Mouse (Mus musculus): ENCODE measurements around the gene Irgq. TPM values are rescaled to one million over a fixed set of nuclear protein-coding genes. Genes with fewer than 3 reads are reported as not detected.
A peak's percentile ranks its signal among the peaks of the same experiment; 100 is the strongest.
"Not testable (repeated sequence)": the region's sequence is repeated elsewhere in the genome, so short reads cannot be mapped to it uniquely, and the experiment has no call there.

The Irgq gene
- 17.4 TPM for polyA plus RNA-seq (2012; fragmentation: generic; extraction: Trizol)

- no peaks in the 10 kb centered on the region for H3K36me3 ChIP-seq (ENCODE audit: control insufficient read depth, insufficient read depth)
- peak; percentile 30 for TF ChIP-seq POLR2A (IDR thresholded peaks at IDR 0.05; ENCODE audit: insufficient read length, low read depth)
- peak; percentile 98 for TF ChIP-seq MAX (IDR thresholded peaks at IDR 0.05; ENCODE audit: low read depth)
- TF ChIP-seq REST (IDR thresholded peaks at IDR 0.05; ENCODE audit: insufficient read depth, insufficient read length) = no peak
- TF ChIP-seq SRF (IDR thresholded peaks at IDR 0.05; ENCODE audit: control insufficient read depth, insufficient read length, low read depth) = peak; percentile 74
- no peak for TF ChIP-seq USF1 (IDR thresholded peaks at IDR 0.05; ENCODE audit: low read depth)
These were observed at the start of gene Irgq for GRCm38 (mm10) chr7:24530062-24530931. Gene Irgq (plus strand): TSS chr7:24530689.

GRCm38 (mm10) chr7:24480986-24481473, 49.5 kb upstream of the Irgq start:
- TF ChIP-seq MAX (IDR thresholded peaks at IDR 0.05; ENCODE audit: low read depth) (no peak), REST (IDR thresholded peaks at IDR 0.05; ENCODE audit: insufficient read depth, insufficient read length) (no peak), USF1 (IDR thresholded peaks at IDR 0.05; ENCODE audit: low read depth) (no peak), CEBPB (IDR thresholded peaks at IDR 0.05; ENCODE audit: insufficient read depth, poor library complexity, severe bottlenecking) (no peak), POLR2A (IDR thresholded peaks at IDR 0.05; ENCODE audit: insufficient read length, low read depth) (no peak), MYOG (IDR thresholded peaks at IDR 0.05; ENCODE audit: control insufficient read depth in 1 of 3, insufficient read depth in 1 of 3, insufficient read length in 2 of 3, low read depth in 2 of 3) (no peak), MYOD1 (IDR thresholded peaks at IDR 0.05; ENCODE audit: control insufficient read depth in 1 of 3, insufficient read length in 2 of 3, low read depth in 2 of 3) (no peak), SRF (IDR thresholded peaks at IDR 0.05; ENCODE audit: control insufficient read depth, insufficient read length, low read depth) (no peak), TCF3 (IDR thresholded peaks at IDR 0.05; ENCODE audit: insufficient read length, low read depth) (no peak), TCF12 (IDR thresholded peaks at IDR 0.05; ENCODE audit: insufficient read depth, poor library complexity, severe bottlenecking) (no peak), E2F4 (IDR thresholded peaks at IDR 0.05; ENCODE audit: insufficient read depth) (no peak), POLR2AphosphoS2 (IDR thresholded peaks at IDR 0.05; ENCODE audit: insufficient read length, low read depth) (no peak)
- no peaks in the 10 kb centered on the region for H3K27me3 ChIP-seq (ENCODE audit: control insufficient read depth, insufficient read depth, insufficient read length)
- H3K4me2 ChIP-seq (ENCODE audit: low read depth) = peak overlapping the region; percentile 99
- H3K4me3 ChIP-seq = peak overlapping the region; percentile 37
- H3ac ChIP-seq (ENCODE audit: control insufficient read depth, insufficient read length) = peak overlapping the region; percentile 53
- no peaks in the 10 kb centered on the region for H3K36me3 ChIP-seq (ENCODE audit: control insufficient read depth, insufficient read depth)
- no peaks in the 10 kb centered on the region for H3K79me2 ChIP-seq (ENCODE audit: control insufficient read depth, insufficient read depth)

More at GRCm38 (mm10) chr7:24530062-24530931, at the start of gene Irgq:
- Histone ChIP-seq H3ac (ENCODE audit: control insufficient read depth, insufficient read length) (peak within 1 kb of the TSS; percentile 41), H3K27me3 (ENCODE audit: control insufficient read depth, insufficient read depth, insufficient read length) (no peaks in the 10 kb centered on the region), H3K4me3 (peak within 1 kb of the TSS; percentile 96), H3K4me2 (ENCODE audit: low read depth) (peak within 1 kb of the TSS; percentile 84), H3K79me2 (ENCODE audit: control insufficient read depth, insufficient read depth) (no peaks in the 10 kb centered on the region)

- H3K36me3 ChIP-seq (ENCODE audit: control insufficient read depth, insufficient read depth) = no peaks in the 10 kb centered on the region
- H3K79me2 ChIP-seq (ENCODE audit: control insufficient read depth, insufficient read depth) = peaks cover 4% of the 10 kb centered on the region
- no peaks in the 10 kb centered on the region for H3K27me3 ChIP-seq (ENCODE audit: control insufficient read depth, insufficient read depth, insufficient read length)
- TF ChIP-seq POLR2A (IDR thresholded peaks at IDR 0.05; ENCODE audit: insufficient read length, low read depth) (peak; percentile 90), MYOG (IDR thresholded peaks at IDR 0.05; ENCODE audit: control insufficient read depth in 1 of 3, insufficient read depth in 1 of 3, insufficient read length in 2 of 3, low read depth in 2 of 3) (peak in 1 of 3 experiments; percentile 39), USF1 (IDR thresholded peaks at IDR 0.05; ENCODE audit: low read depth) (no peak), REST (IDR thresholded peaks at IDR 0.05; ENCODE audit: insufficient read depth, insufficient read length) (peak; percentile 46), MAX (IDR thresholded peaks at IDR 0.05; ENCODE audit: low read depth) (no peak), POLR2AphosphoS2 (IDR thresholded peaks at IDR 0.05; ENCODE audit: insufficient read length, low read depth) (peak; percentile 78), CEBPB (IDR thresholded peaks at IDR 0.05; ENCODE audit: insufficient read depth, poor library complexity, severe bottlenecking) (no peak), TCF3 (IDR thresholded peaks at IDR 0.05; ENCODE audit: insufficient read length, low read depth) (no peak), MYOD1 (IDR thresholded peaks at IDR 0.05; ENCODE audit: control insufficient read depth in 1 of 3, insufficient read length in 2 of 3, low read depth in 2 of 3) (peak in 1 of 3 experiments; percentile 2), SRF (IDR thresholded peaks at IDR 0.05; ENCODE audit: control insufficient read depth, insufficient read length, low read depth) (no peak), TCF12 (IDR thresholded peaks at IDR 0.05; ENCODE audit: insufficient read depth, poor library complexity, severe bottlenecking) (no peak), E2F4 (IDR thresholded peaks at IDR 0.05; ENCODE audit: insufficient read depth) (no peak)
- H3K4me2 ChIP-seq (ENCODE audit: low read depth) = peak within 1 kb of the TSS; percentile 99
- peak within 1 kb of the TSS; percentile 53 for H3ac ChIP-seq (ENCODE audit: control insufficient read depth, insufficient read length)
- peak within 1 kb of the TSS; percentile 37 for H3K4me3 ChIP-seq
These were observed 48.8 kb upstream of the Irgq start, which contains the start of gene Cadm4 for GRCm38 (mm10) chr7:24481474-24482207. Gene Cadm4 (plus strand): TSS chr7:24482023.

GRCm38 (mm10) chr7:24482208-24483020, 48.1 kb upstream of the Irgq start:
- Histone ChIP-seq H3K4me2 (ENCODE audit: low read depth) (peak overlapping the region; percentile 63), H3K79me2 (ENCODE audit: control insufficient read depth, insufficient read depth) (peaks cover 6% of the 10 kb centered on the region), H3K4me3 (peak overlapping the region; percentile 37), H3ac (ENCODE audit: control insufficient read depth, insufficient read length) (peak overlapping the region; percentile 53), H3K36me3 (ENCODE audit: control insufficient read depth, insufficient read depth) (no peaks in the 10 kb centered on the region), H3K27me3 (ENCODE audit: control insufficient read depth, insufficient read depth, insufficient read length) (no peaks in the 10 kb centered on the region)
- no peak for TF ChIP-seq CEBPB (IDR thresholded peaks at IDR 0.05; ENCODE audit: insufficient read depth, poor library complexity, severe bottlenecking)
- no peak for TF ChIP-seq E2F4 (IDR thresholded peaks at IDR 0.05; ENCODE audit: insufficient read depth)
- TF ChIP-seq TCF12 (IDR thresholded peaks at IDR 0.05; ENCODE audit: insufficient read depth, poor library complexity, severe bottlenecking) = no peak
- TF ChIP-seq USF1 (IDR thresholded peaks at IDR 0.05; ENCODE audit: low read depth) = no peak
- no peak for TF ChIP-seq TCF3 (IDR thresholded peaks at IDR 0.05; ENCODE audit: insufficient read length, low read depth)
- TF ChIP-seq SRF (IDR thresholded peaks at IDR 0.05; ENCODE audit: control insufficient read depth, insufficient read length, low read depth) = no peak
- TF ChIP-seq MYOG (IDR thresholded peaks at IDR 0.05; ENCODE audit: control insufficient read depth in 1 of 3, insufficient read depth in 1 of 3, insufficient read length in 2 of 3, low read depth in 2 of 3) = no peak
- TF ChIP-seq MAX (IDR thresholded peaks at IDR 0.05; ENCODE audit: low read depth) = no peak
- TF ChIP-seq POLR2A (IDR thresholded peaks at IDR 0.05; ENCODE audit: insufficient read length, low read depth) = no peak
- TF ChIP-seq POLR2AphosphoS2 (IDR thresholded peaks at IDR 0.05; ENCODE audit: insufficient read length, low read depth) = no peak
- TF ChIP-seq MYOD1 (IDR thresholded peaks at IDR 0.05; ENCODE audit: control insufficient read depth in 1 of 3, insufficient read length in 2 of 3, low read depth in 2 of 3) = no peak
- TF ChIP-seq REST (IDR thresholded peaks at IDR 0.05; ENCODE audit: insufficient read depth, insufficient read length) = no peak

GRCm38 (mm10) chr7:24483291-24483690, 47.2 kb upstream of the Irgq start:
- H3ac ChIP-seq (ENCODE audit: control insufficient read depth, insufficient read length); H3K79me2 ChIP-seq (ENCODE audit: control insufficient read depth, insufficient read depth); H3K27me3 ChIP-seq (ENCODE audit: control insufficient read depth, insufficient read depth, insufficient read length); H3K36me3 ChIP-seq (ENCODE audit: control insufficient read depth, insufficient read depth): not testable (repeated sequence)
- Histone ChIP-seq H3K4me2 (ENCODE audit: low read depth) (peak overlapping the region; percentile 63), H3K4me3 (peak overlapping the region; percentile 37)

Data from myocyte (in vitro differentiated cells).